Mouse (Mus musculus) kidney, adult 2 months (tissue): ENCODE measurements around the gene Adgrl4.

ENCODE experiments used
- CTCF ChIP-seq: fragments of 200-500 bp; conservative IDR thresholded peaks from 2 replicates; pipeline ENCODE4 v1.5.1; 2011; ENCODE audit warnings: low read depth, mild to moderate bottlenecking, control low read depth, low read length, moderate library complexity, mixed read lengths; ENCODE audit not compliant: insufficient read depth, insufficient read length
- POLR2A ChIP-seq: fragments of 200-500 bp; IDR thresholded peaks from one replicate; pipeline ENCODE4 v1.6.1; 2011; ENCODE audit warnings: low read depth, low read length, control low read depth

GRCm38 (mm10) chr3:151505606-151506005 lies 67.9 kb downstream of the Adgrl4 start:
- no peak for TF ChIP-seq CTCF
- TF ChIP-seq POLR2A = no peak
